Mouse (Mus musculus) intestine, postnatal 0 days (tissue): ENCODE measurements around the gene Itgb4. TPM values are rescaled to one million over a fixed set of nuclear protein-coding genes. Genes with fewer than 3 reads are reported as not detected.

Experiments used
- ATAC-seq: fragments of 200-750 bp; cut with Nextera tagmentation; 2 replicates; pipeline ENCODE4 v1.8.0; 2017; ENCODE audit warnings: mild to moderate bottlenecking, moderate TSS enrichment, moderate library complexity
- H3K27ac ChIP-seq: fragments of 300-500 bp; sonication (generic); 2 replicates; pipeline ENCODE4 v1.5.1; 2014; ENCODE audit warnings: mild to moderate bottlenecking, low read depth, low read length, moderate library complexity
- H3K27me3 ChIP-seq: fragments of 300-500 bp; sonication (generic); replicated peaks from 2 replicates; pipeline ENCODE4 v1.6.1; 2014; ENCODE audit warnings: low read length, mixed read lengths; ENCODE audit not compliant: control insufficient read depth, insufficient read depth
- H3K36me3 ChIP-seq: fragments of 300-500 bp; sonication (generic); 2 replicates; pipeline ENCODE4 v1.6.1; 2014; ENCODE audit warnings: mild to moderate bottlenecking, moderate library complexity; ENCODE audit not compliant: control insufficient read depth, insufficient read depth
- H3K4me1 ChIP-seq: fragments of 300-500 bp; sonication (generic); replicated peaks from 2 replicates; pipeline ENCODE4 v1.6.1; 2014; ENCODE audit warnings: antibody characterized with exemption, low read length, mixed read lengths; ENCODE audit not compliant: control insufficient read depth, insufficient read depth
- H3K4me2 ChIP-seq: fragments of 300-500 bp; sonication (generic); replicated peaks from 2 replicates; pipeline ENCODE4 v1.6.1; 2014; ENCODE audit warnings: low read depth, mild to moderate bottlenecking, moderate library complexity
- H3K4me3 ChIP-seq: fragments of 300-500 bp; sonication (generic); 2 replicates; pipeline ENCODE4 v1.5.1; 2014; ENCODE audit warnings: low read depth, low read length
- H3K9ac ChIP-seq: fragments of 300-500 bp; sonication (generic); 2 replicates; pipeline ENCODE4 v1.6.1; 2014; ENCODE audit warnings: mild to moderate bottlenecking, low read depth, low read length
- H3K9me3 ChIP-seq: fragments of 300-500 bp; sonication (generic); 2 replicates; pipeline ENCODE4 v1.6.1; 2016; ENCODE audit warnings: mixed run types; ENCODE audit not compliant: control insufficient read depth
- CTCF ChIP-seq: sonication (generic); IDR thresholded peaks from 2 replicates; pipeline ENCODE4 v1.5.1; 2016; ENCODE audit warnings: low read depth, mild to moderate bottlenecking, control low read depth, antibody characterized with exemption, moderate library complexity
- WGBS: fragments of 180-500 bp; shearing (Covaris S2); extraction: QIAGEN DNeasy Blood & Tissue Kit; methylation state at CpG from one replicate; pipeline ENCODE4 v1.1.7; 2014; 5-methylcytosine and 5-hydroxymethylcytosine counted together
- polyA plus RNA-seq: library from polyadenylated mRNA; unstranded; fragments of >200 nt; fragmentation: Nextera tagmentation; extraction: Ambion mirVana; gene quantifications from 2 replicates; pipeline ENCODE4 v1.2.1, GENCODE M21; 2015

Itgb4 gene
- polyA plus RNA-seq, 1 experiment from 2014 or later, result 16.6 TPM

DNA sequence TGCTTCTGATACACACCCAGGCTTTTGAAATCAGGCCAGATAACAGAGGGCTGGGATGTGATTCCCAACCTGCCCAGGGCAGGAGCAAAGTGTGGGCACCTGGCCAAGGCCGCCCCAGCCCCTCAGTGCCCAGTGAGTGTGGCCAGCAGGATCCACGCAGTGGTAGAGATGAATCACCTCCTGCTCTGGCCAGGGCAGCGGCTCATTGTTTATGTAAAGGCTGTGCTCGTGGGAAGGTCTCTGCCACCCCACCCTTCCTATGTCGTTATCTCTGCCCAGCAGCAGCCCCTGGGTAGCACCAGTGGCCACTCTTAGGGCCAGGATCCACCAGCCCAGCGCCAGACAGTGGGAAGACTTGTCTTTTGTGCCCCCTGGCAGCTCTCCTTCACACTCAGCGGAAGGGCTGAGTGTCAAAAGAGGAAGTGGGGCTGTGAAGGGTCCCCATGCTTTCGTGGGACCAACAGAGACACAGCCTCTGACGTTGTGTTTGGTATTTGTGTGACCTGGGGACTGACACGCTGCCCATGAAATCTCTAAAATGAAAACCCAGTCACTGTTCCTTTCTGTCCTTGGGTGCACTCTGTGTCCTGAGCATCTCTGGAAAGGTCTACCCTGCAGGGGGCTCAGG, 9.4 kb upstream of the Itgb4 start:
- no peak overlapping the region for H3K4me2 ChIP-seq
- TF ChIP-seq CTCF, result no peak
- H3K27me3 ChIP-seq, result no peaks in the 10 kb centered on the region
- H3K36me3 ChIP-seq, result peaks cover 58% of the 10 kb centered on the region
- H3K9me3 ChIP-seq, result no peaks in the 10 kb centered on the region
- ATAC-seq, result no peak
- H3K4me1 ChIP-seq, result 0 out of 2 replicates have a peak, but pooled peaks cover 3% of the 10 kb centered on the region
- H3K27ac ChIP-seq, result no peak overlapping the region; the same call in 1 of the 2 replicates
- H3K4me3 ChIP-seq, result no peak overlapping the region
- H3K9ac ChIP-seq, result no peak overlapping the region
- WGBS, result 60% methylated on average over 10 of the region's 10 CpGs

DNA sequence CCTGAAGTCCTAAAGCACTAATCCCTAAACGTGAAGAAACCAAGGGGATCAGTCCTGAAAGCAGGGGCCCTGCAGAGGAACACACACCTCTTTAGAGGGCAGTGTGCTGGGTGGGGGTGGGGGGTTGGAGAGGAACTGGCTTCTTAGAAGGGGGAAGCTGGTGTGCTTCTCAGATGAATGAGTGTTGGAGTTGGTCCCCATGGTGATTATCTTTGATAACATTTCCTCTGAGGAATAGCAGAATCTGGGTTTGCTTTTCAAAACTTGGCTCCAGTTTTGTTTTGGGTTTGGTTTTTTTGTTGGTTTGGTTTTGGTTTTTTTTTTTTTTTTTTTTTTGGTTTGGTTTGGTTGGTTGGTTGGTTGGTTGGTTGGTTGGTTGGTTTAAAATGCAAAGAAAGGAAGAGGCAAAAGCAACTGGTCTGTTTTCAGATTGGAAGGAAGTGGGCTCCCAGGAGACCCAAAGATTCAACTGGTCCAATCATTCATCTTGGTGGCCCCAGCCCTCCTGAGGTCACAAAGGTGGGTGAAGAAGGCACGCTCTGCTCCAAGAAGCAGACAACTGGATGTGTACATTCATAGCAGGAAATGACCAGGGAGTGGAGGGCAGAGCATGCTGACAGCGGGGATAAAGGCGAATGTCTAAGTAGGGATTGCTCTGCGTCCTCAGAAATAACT, 5.6 kb upstream of the Itgb4 start:
- peaks cover 20% of the 10 kb centered on the region; the same call in 1 of the 2 replicates for H3K36me3 ChIP-seq
- H3K4me2 ChIP-seq, result no peak overlapping the region
- no peak overlapping the region for H3K9ac ChIP-seq
- TF ChIP-seq CTCF, result no peak
- H3K27ac ChIP-seq, result no peak overlapping the region
- H3K4me3 ChIP-seq, result no peak overlapping the region
- no peak for ATAC-seq
- H3K4me1 ChIP-seq, result 0 out of 2 replicates have a peak, but pooled peaks cover 8% of the 10 kb centered on the region
- H3K27me3 ChIP-seq, result no peaks in the 10 kb centered on the region
- no peaks in the 10 kb centered on the region for H3K9me3 ChIP-seq
- WGBS, result 46% methylated on average over 5 of the region's 5 CpGs

DNA sequence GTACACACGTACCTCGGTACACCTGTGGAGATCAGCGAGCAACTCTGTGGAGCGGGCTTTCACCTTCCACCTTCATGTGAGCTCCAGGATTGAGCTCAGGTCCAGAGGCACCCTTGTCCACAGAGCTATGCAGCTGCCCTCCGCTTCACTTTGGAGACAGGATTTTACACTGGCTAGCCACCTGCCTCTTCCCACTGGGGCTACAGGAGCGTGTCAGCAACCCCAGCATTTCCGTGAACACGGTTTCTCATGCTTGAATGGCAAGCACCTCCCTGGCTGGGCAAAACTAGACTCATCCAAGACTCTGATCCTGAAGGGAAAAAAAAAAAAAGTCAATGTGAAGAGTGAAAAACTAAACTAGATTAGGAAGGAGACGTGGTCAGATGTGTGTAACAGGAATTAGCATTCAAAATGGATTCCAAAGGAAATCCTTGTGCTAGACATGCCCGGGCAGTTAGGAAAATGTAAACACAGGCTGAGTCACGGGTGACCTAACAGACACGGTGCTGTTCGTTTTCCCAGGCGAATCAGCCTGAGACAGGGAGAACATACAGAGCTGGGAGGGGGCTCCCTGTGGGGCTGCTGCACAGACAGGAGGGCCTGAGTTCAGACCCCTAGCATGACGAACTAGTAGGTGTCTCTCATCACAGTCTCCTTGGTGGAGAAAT, 4.4 kb upstream of the Itgb4 start:
- H3K27me3 ChIP-seq, result no peaks in the 10 kb centered on the region
- 36% methylated on average over 15 of the region's 15 CpGs for WGBS
- no peaks in the 10 kb centered on the region for H3K9me3 ChIP-seq
- no peak for TF ChIP-seq CTCF
- peak overlapping the region; percentile 71 for H3K27ac ChIP-seq
- no peak overlapping the region for H3K4me3 ChIP-seq
- 0 out of 2 replicates have a peak, but pooled peaks cover 12% of the 10 kb centered on the region for H3K4me1 ChIP-seq
- ATAC-seq, result no peak
- H3K4me2 ChIP-seq, result no peak overlapping the region
- H3K36me3 ChIP-seq, result 0 out of 2 replicates have a peak, but pooled peaks cover 9% of the 10 kb centered on the region
- H3K9ac ChIP-seq, result peak overlapping the region; percentile 23; the same call in 1 of the 2 replicates

DNA sequence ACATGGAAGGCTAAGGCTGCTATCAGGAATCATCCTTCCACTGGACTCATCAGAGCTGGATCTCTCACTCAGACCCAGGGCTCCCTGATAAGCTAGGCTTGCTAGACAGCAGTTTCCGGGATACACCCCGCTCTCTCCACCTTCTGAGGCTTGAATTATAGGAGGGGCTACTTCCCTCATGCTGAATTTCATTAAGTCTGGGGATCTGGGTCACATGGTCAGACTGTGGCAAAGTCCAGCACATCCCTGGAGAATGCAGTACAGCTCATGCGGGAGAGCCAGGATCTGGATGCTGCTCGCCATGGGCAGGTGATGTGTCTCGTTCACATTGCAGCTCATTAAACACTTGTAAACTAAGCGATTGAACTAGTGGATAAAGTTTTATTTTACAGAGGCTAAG, 3.5 kb upstream of the Itgb4 start:
- no peak overlapping the region for H3K9ac ChIP-seq
- H3K27me3 ChIP-seq, result no peaks in the 10 kb centered on the region
- H3K9me3 ChIP-seq, result no peaks in the 10 kb centered on the region
- peak; percentile 42 for ATAC-seq
- peak overlapping the region; percentile 71; the same call in 1 of the 2 replicates for H3K27ac ChIP-seq
- H3K36me3 ChIP-seq, result 0 out of 2 replicates have a peak, but pooled peaks cover 3% of the 10 kb centered on the region
- no peak overlapping the region for H3K4me2 ChIP-seq
- H3K4me1 ChIP-seq, result 0 out of 2 replicates have a peak, but pooled peaks cover 12% of the 10 kb centered on the region
- no peak overlapping the region for H3K4me3 ChIP-seq
- TF ChIP-seq CTCF, result no peak
- 50% methylated on average over 6 of the region's 6 CpGs for WGBS

DNA sequence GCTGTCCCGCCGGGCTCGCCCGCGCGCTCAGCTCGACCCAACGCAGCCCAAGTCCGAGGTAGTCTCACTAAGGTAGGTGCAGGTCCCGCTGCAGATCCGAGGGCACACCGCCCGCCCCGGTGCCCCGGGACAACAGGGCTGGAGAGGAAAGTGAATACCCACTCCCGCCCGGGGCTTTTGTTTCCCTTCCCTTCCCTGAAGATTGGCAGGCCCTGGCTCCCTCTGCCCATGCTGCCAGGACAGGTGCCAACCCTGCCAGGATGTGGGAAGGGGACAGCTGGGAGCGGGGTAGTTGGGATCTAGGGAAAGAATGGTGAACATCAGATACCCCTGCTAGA, 543 bp downstream of the Itgb4 start:
- Histone ChIP-seq H3K36me3 (peaks cover 12% of the 10 kb centered on the region), H3K27ac (peak overlapping the region; percentile 89), H3K4me3 (peak overlapping the region; percentile 64), H3K9me3 (no peaks in the 10 kb centered on the region), H3K9ac (peak overlapping the region; percentile 60), H3K27me3 (no peaks in the 10 kb centered on the region), H3K4me2 (peak overlapping the region; percentile 88), H3K4me1 (0 out of 2 replicates have a peak, but pooled peaks cover 9% of the 10 kb centered on the region)
- peak; percentile 11; the same call in 1 of the 2 replicates for ATAC-seq
- no peak for TF ChIP-seq CTCF
- WGBS, result 2% methylated on average over 18 of the region's 18 CpGs

DNA sequence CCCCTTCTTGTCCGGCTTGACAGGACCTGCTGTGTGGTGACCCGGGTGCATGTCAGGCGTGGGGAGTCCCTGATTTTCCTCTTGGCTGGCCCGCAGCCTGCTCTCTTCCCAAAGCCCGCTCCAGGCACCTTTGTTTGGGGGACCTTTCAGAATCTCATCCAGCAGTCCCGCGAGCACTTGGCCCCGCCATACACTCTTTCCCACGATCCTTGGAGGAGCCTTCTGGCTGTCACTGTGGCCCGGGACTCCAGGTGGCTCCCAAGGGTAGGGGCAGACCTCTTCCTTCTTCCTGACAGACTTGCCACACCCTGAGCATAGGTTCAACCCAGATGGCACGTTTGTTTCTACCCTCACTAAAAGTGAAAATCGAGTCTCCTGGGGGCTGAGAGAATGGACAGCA, 1.0 kb downstream of the Itgb4 start:
- H3K9me3 ChIP-seq, result no peaks in the 10 kb centered on the region
- WGBS, result 18% methylated on average over 12 of the region's 12 CpGs

More for the DNA sequence above, 1.0 kb downstream of the Itgb4 start:
- peaks cover 13% of the 10 kb centered on the region for H3K36me3 ChIP-seq
- peak; percentile 41 for TF ChIP-seq CTCF
- 0 out of 2 replicates have a peak, but pooled peaks cover 7% of the 10 kb centered on the region for H3K4me1 ChIP-seq
- H3K27me3 ChIP-seq, result no peaks in the 10 kb centered on the region
- peak overlapping the region; percentile 89 for H3K27ac ChIP-seq
- peak overlapping the region; percentile 88 for H3K4me2 ChIP-seq
- ATAC-seq, result peak; percentile 42; the same call in 1 of the 2 replicates
- peak overlapping the region; percentile 64 for H3K4me3 ChIP-seq
- peak overlapping the region; percentile 60 for H3K9ac ChIP-seq
